19 mouse cellular contexts compared by ENCODE assay signal in genomic region chr17:7140399-7141174, GRCm38 (mm10). TPM values are rescaled to one million over a fixed set of nuclear protein-coding genes. Genes with fewer than 3 reads are reported as not detected.
DNase-seq lines count a peak whose midpoint lies in the region; ATAC-seq and TF ChIP-seq lines count a peak whose summit lies in the region.
"Had no signal": no experiment of that assay in that cellular context is flagged by ENCODE, and none has a peak within 500 bp of the region (broad histone marks: within the 10 kb centered on the region; RNA-seq: fewer than 3 reads in every experiment).

No protein-coding gene starts in this region.

- H3K4me1 ChIP-seq in kidney, embryonic 14.5 days (ENCODE audit: control insufficient read depth, insufficient read depth, low read length) = no peaks in the 10 kb centered on the region

- DNase-seq in gastrocnemius, adult 2 months = no peak
- DNase-seq in gastrocnemius, adult 18-20 months (ENCODE audit: low spot score) = no peak
- peak; percentile 35 for DNase-seq in right cerebral cortex, adult 18-20 months
- no peak for DNase-seq in right cerebral cortex, postnatal 4 days
- DNase-seq in fibroblast of lung, adult 2 months (ENCODE audit: low read depth) = peak; percentile 13
- no peak for DNase-seq in cerebellum, postnatal 25 days
- DNase-seq: adrenal gland, postnatal 10 days; cerebellum, adult 11-12 months; cerebellum, adult 9-10 months; gastrocnemius, postnatal 25 days; heart, postnatal 4 days had no signal

- H3K4me2 ChIP-seq in kidney, embryonic 14.5 days (replicated peaks; ENCODE audit: low read depth, low read length) = no peak overlapping the region
- H3K4me2 ChIP-seq: heart, embryonic 13.5 days; hindbrain, embryonic 12.5 days had no signal

- H3K36me3 ChIP-seq in kidney, embryonic 14.5 days (ENCODE audit: control insufficient read depth, insufficient read depth, low read length) = no peaks in the 10 kb centered on the region
- H3K36me3 ChIP-seq: embryonic facial prominence, embryonic 10.5 days; forebrain, embryonic 10.5 days; heart, embryonic 13.5 days; hindbrain, embryonic 12.5 days had no signal

- no peaks in the 10 kb centered on the region for H3K9me3 ChIP-seq in kidney, embryonic 14.5 days (ENCODE audit: control insufficient read depth, low read length)
- H3K9me3 ChIP-seq: embryonic facial prominence, embryonic 10.5 days; forebrain, embryonic 10.5 days; heart, embryonic 13.5 days; hindbrain, embryonic 12.5 days had no signal

- no peaks in the 10 kb centered on the region for H3K27me3 ChIP-seq in kidney, embryonic 14.5 days (ENCODE audit: control insufficient read depth, insufficient read depth, low read length)
- H3K27me3 ChIP-seq: hindbrain, embryonic 12.5 days had no signal

- intact Hi-C loops in gastrocnemius, adult 2 months (cut with DNase I) = loop anchor here (5.0 to 10.0 kb wide), 2 partner anchors 37 to 134 kb away; no protein-coding TSS in a partner anchor

- WGBS in kidney, embryonic 14.5 days = 84% methylated on average over 10 of the region's 10 CpGs

- H3K4me3 ChIP-seq in gastrocnemius, adult 2 months = peak overlapping the region; percentile 73
- no peak overlapping the region for H3K4me3 ChIP-seq in kidney, embryonic 14.5 days (ENCODE audit: low read length)
- H3K4me3 ChIP-seq: embryonic facial prominence, embryonic 10.5 days; forebrain, embryonic 10.5 days; heart, embryonic 13.5 days; hindbrain, embryonic 12.5 days had no signal

- no peak overlapping the region for H3K9ac ChIP-seq in kidney, embryonic 14.5 days (ENCODE audit: low read depth, low read length)
- H3K9ac ChIP-seq: heart, embryonic 13.5 days; hindbrain, embryonic 12.5 days had no signal

- H3K27ac ChIP-seq in gastrocnemius, adult 2 months = peak overlapping the region; percentile 97
- H3K27ac ChIP-seq in kidney, embryonic 14.5 days (ENCODE audit: low read depth, low read length) = no peak overlapping the region
- H3K27ac ChIP-seq: embryonic facial prominence, embryonic 10.5 days; forebrain, embryonic 10.5 days; heart, embryonic 13.5 days; hindbrain, embryonic 12.5 days had no signal

- ATAC-seq in kidney, embryonic 14.5 days (ENCODE audit: low FRiP score, low TSS enrichment) = no peak
- ATAC-seq: forebrain, embryonic 14.5 days; hindbrain, embryonic 16.5 days; inflammation-experienced regulatory T-cells, adult 6 months had no signal

- TF ChIP-seq CTCF in gastrocnemius, adult 2 months (IDR thresholded peaks at IDR 0.05) = no peak

RNA-seq across cellular contexts. Expression of gene Rps6ka2, which starts 29.3 kb away (rescaled TPM):
- 100 to 1,000 TPM in 1 of 2 experiments, 10 to 100 TPM in 1; 86.7 to 120 TPM for total RNA-seq in gastrocnemius, adult 2 months (2021)
- total RNA-seq in gastrocnemius, adult 18-20 months (2021) = 100 to 1,000 TPM in 1 of 2 experiments, 10 to 100 TPM in 1; 93.6 to 103 TPM
- polyA plus RNA-seq in kidney, embryonic 14.5 days (2014; fragmentation: Nextera tagmentation; extraction: Ambion mirVana) = 18.3 and 30.7 TPM in 2 replicates

Comparison
In these comparisons a context has a peak if more than half of its experiments do, and no peak if none do; other contexts are left out.
1. DNase-seq: peak in right cerebral cortex, adult 18-20 months (single experiment) and fibroblast of lung, adult 2 months (single experiment); none in gastrocnemius, adult 2 months (single experiment), gastrocnemius, adult 18-20 months (single experiment), right cerebral cortex, postnatal 4 days (single experiment) and cerebellum, postnatal 25 days (0 of 2).